Mouse (Mus musculus): ENCODE measurements around the gene Sdhaf3.

Gene Sdhaf3

GRCm38 (mm10) chr6:7069463-7069862 is 113.7 kb downstream of the Sdhaf3 start:
- no peak for DNase-seq

- DNase-seq, result no peak
Observed at GRCm38 (mm10) chr6:7082054-7082453, 126.2 kb downstream of the Sdhaf3 start.

GRCm38 (mm10) chr6:7082467-7083259 is 126.9 kb downstream of the Sdhaf3 start:
- DNase-seq, result no peak

- DNase-seq, result no peak
Observed at GRCm38 (mm10) chr6:7083661-7084060, 127.9 kb downstream of the Sdhaf3 start.

- DNase-seq, result no peak
Observed at GRCm38 (mm10) chr6:7084370-7084769, 128.6 kb downstream of the Sdhaf3 start.

- no peak for DNase-seq
Observed at GRCm38 (mm10) chr6:7085506-7085905, 129.7 kb downstream of the Sdhaf3 start.

GRCm38 (mm10) chr6:7092094-7092493 is 136.3 kb downstream of the Sdhaf3 start:
- no peak for DNase-seq

All from right cerebral cortex, postnatal 4 days (tissue).